Mouse (Mus musculus) olfactory bulb, adult 2 months (tissue): ENCODE measurements around the gene Adarb1.

Experiments
- CTCF ChIP-seq: fragments of 200-500 bp; IDR thresholded peaks from 2 replicates; pipeline ENCODE4 v1.5.1; 2012; ENCODE audit warnings: low read depth, mild to moderate bottlenecking, low read length, moderate library complexity; ENCODE audit not compliant: insufficient read depth
- POLR2A ChIP-seq: fragments of 200-500 bp; IDR thresholded peaks from 2 replicates; pipeline ENCODE4 v1.6.1; 2012; ENCODE audit warnings: mild to moderate bottlenecking, low read depth, low read length, moderate library complexity; ENCODE audit not compliant: insufficient read depth

DNA sequence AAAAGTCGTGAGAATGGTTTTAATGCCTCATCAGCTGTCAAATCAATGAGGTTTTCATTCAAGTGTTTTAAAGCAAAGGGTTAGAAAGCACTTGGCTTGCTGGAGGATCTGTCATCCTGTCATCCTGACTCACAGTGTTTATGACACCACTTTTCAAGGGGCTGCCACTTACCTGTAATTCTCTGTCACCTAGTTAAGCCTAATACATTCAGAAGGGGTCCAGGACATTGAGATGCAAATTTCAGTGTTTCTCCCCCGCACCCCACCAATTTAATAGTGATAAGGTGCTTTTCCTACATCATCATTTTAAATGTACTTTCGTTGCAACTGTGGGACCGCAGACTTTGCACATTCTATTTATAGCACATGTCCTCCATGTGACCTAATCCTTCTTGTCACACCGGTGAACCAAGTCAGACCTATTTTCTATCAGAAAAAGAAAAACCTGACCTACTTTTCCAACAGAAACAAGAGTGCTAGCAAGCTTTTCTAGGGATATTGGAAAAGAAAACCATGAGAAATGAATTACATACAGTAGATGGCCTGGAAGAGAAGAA lies 129.4 kb downstream of the Adarb1 start:
- no peak for TF ChIP-seq POLR2A
- TF ChIP-seq CTCF, result no peak
